Mouse (Mus musculus) midbrain, embryonic 11.5 days (tissue): ENCODE results near the gene 4930564D02Rik. TPM values are rescaled to one million over a fixed set of nuclear protein-coding genes. Genes with fewer than 3 reads are reported as not detected.

Experiments
- ATAC-seq: fragments of 200-750 bp; cut with Nextera tagmentation; 2 replicates; pipeline ENCODE4 v1.8.0; 2017; ENCODE audit warnings: moderate TSS enrichment, moderate library complexity; ENCODE audit not compliant: low FRiP score
- DNase-seq: peaks from one replicate; pipeline ENCODE4 v3.0.0; 2015; ENCODE audit warnings: low spot score; ENCODE audit errors: missing footprints
- H3K27ac ChIP-seq: fragments of 300-500 bp; sonication (generic); 2 replicates; pipeline ENCODE4 v1.5.1; 2014; ENCODE audit warnings: low read depth, low read length
- H3K27me3 ChIP-seq: fragments of 300-500 bp; sonication (generic); 2 replicates; pipeline ENCODE4 v1.6.1; 2014; ENCODE audit warnings: mild to moderate bottlenecking, low read length, moderate library complexity, mixed read lengths; ENCODE audit not compliant: control insufficient read depth, insufficient read depth
- H3K36me3 ChIP-seq: fragments of 300-500 bp; sonication (generic); 2 replicates; pipeline ENCODE4 v1.6.1; 2014; ENCODE audit warnings: mild to moderate bottlenecking, low read length, moderate library complexity, mixed read lengths; ENCODE audit not compliant: control insufficient read depth, insufficient read depth
- H3K4me1 ChIP-seq: fragments of 300-500 bp; sonication (generic); 2 replicates; pipeline ENCODE4 v1.6.1; 2014; ENCODE audit warnings: low read length; ENCODE audit not compliant: control insufficient read depth, insufficient read depth
- H3K4me2 ChIP-seq: fragments of 300-500 bp; sonication (generic); 2 replicates; pipeline ENCODE4 v1.6.1; 2014; ENCODE audit warnings: mild to moderate bottlenecking, moderate library complexity
- H3K4me3 ChIP-seq: fragments of 300-500 bp; sonication (generic); 2 replicates; pipeline ENCODE4 v1.5.1; 2014; ENCODE audit warnings: low read depth, low read length
- H3K9ac ChIP-seq: fragments of 300-500 bp; sonication (generic); 2 replicates; pipeline ENCODE4 v1.6.1; 2014; ENCODE audit warnings: low read length
- H3K9me3 ChIP-seq: fragments of 300-500 bp; sonication (generic); 2 replicates; pipeline ENCODE4 v1.6.1; 2016; ENCODE audit warnings: low read length; ENCODE audit not compliant: control insufficient read depth
- WGBS: fragments of 180-500 bp; shearing (Covaris S2); extraction: QIAGEN DNeasy Blood & Tissue Kit; methylation state at CpG from one replicate; pipeline ENCODE4 v1.1.7; 2014; 5-methylcytosine and 5-hydroxymethylcytosine counted together
- polyA plus RNA-seq: library from polyadenylated mRNA; unstranded; fragments of >200 nt; fragmentation: Nextera tagmentation; extraction: Ambion mirVana; gene quantifications from 2 replicates; pipeline ENCODE4 v1.2.1, GENCODE M21; 2014

4930564D02Rik gene
- polyA plus RNA-seq = not detected in 2 replicates

DNA sequence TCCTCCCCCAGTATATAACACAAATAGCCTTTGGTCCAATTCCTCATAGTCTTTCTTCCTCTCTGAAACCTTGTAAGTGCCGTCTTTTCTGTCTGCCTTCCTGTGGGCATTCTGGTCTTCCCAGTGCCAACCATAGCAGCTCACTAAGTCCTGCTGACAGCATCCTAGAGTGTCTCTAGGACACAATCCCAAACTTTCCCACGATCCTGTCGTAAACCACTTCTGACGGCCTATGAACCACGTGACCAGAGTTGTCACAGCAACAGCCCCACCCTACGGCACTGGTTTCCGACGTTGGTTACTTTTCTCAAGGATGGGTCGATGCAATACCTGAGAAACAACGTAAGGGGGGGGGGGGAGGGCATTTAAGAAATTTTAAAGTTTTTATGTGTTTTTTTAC, at the start of gene 4930564D02Rik:
4930564D02Rik (plus strand) TSS at position 301 of the 400 bp plus-strand sequence.
- H3K4me2 ChIP-seq = no peak within 1 kb of the TSS
- DNase-seq (peak; percentile 35), ATAC-seq (no peak)
- no peaks in the 10 kb centered on the region for H3K36me3 ChIP-seq
- 85% methylated on average over 10 of the region's 10 CpGs for WGBS
- H3K27me3 ChIP-seq = no peaks in the 10 kb centered on the region
- H3K9me3 ChIP-seq = no peaks in the 10 kb centered on the region
- no peak within 1 kb of the TSS for H3K9ac ChIP-seq
- no peak within 1 kb of the TSS for H3K4me3 ChIP-seq
- no peaks in the 10 kb centered on the region for H3K4me1 ChIP-seq
- no peak within 1 kb of the TSS for H3K27ac ChIP-seq

DNA sequence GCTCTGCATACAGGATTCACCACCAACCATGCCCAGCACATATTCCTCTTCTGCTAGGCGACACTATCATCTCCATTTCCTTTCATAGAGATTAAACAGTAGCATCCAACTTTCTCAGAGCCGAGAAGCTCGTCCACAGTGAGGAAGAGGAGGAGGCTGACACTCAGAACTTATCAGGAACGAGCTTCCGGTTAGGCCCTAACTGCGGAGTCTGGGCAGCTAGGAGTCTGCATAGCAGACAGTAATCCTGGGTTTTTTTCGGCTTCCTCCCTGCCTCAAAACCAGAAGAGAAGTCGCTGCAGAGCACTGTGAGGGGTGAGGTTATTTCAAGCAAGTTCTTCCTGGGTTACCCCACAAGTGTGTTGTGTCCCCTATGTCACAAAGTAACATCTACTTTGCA, 49.3 kb upstream of the 4930564D02Rik start:
- DNase-seq (no peak), ATAC-seq (no peak)
- H3K36me3 ChIP-seq = no peaks in the 10 kb centered on the region; the same call in 1 of the 2 replicates
- no peak overlapping the region for H3K4me2 ChIP-seq
- WGBS = 93% methylated on average over 8 of the region's 8 CpGs
- no peaks in the 10 kb centered on the region for H3K27me3 ChIP-seq
- H3K4me1 ChIP-seq = no peaks in the 10 kb centered on the region
- H3K4me3 ChIP-seq = no peak overlapping the region
- no peak overlapping the region for H3K9ac ChIP-seq
- no peaks in the 10 kb centered on the region for H3K9me3 ChIP-seq
- H3K27ac ChIP-seq = no peak overlapping the region

DNA sequence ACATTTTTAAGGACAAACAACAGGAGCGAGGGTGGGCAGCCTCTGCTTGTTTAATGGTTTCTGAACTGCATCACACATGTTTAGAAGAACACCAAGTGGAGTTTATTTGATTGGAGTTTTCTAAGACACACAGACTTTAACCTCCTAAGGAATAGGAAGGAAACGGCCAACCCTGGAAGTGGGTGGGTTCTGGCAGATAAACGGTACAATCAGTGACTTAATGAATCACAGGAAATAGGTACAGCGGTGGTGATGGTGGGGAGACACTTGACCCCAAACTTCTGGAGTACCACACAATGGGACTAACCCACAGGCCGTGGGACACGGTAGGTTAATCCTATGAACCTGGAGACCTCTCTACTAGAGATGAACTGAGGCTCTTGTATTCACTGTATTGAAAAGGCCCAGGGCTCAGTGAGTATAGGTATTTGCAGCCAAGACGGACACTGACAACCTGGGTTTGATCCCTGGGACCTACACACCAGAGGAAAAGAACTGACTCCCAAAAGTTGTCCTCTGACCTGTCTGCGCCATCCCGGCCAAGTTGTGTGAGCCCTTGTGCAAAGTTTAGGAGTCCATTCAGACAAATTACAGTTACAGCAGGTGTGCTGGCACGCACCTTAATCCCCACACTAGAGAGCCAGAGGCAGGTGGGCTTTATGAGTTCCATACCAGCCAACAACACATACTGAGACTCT, 48.4 kb upstream of the 4930564D02Rik start:
- Histone ChIP-seq H3K27ac (no peak overlapping the region), H3K9ac (no peak overlapping the region), H3K36me3 (no peaks in the 10 kb centered on the region), H3K27me3 (no peaks in the 10 kb centered on the region), H3K4me3 (no peak overlapping the region), H3K4me1 (no peaks in the 10 kb centered on the region), H3K9me3 (no peaks in the 10 kb centered on the region), H3K4me2 (no peak overlapping the region)
- no peak for DNase-seq
- 90% methylated on average over 10 of the region's 10 CpGs for WGBS
- no peak for ATAC-seq

DNA sequence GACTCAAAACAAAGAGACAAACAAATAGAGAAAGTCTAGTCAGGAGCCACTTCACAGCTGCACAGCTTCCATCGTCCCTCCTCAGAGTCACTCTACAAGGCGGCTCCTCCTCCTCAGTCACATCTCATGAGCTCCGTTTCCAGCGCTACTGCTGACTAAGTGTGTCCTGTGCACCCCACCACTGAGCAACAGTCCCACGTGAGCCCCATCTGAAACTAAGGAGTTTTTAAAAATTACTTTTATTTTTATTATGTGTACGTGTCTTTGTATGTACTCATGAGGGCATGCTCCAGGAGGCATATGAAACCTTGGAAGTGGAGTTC, 47.9 kb upstream of the 4930564D02Rik start:
- no peak overlapping the region for H3K4me2 ChIP-seq
- H3K9me3 ChIP-seq = no peaks in the 10 kb centered on the region
- ATAC-seq (no peak), DNase-seq (no peak)
- no peak overlapping the region for H3K4me3 ChIP-seq
- H3K4me1 ChIP-seq = no peaks in the 10 kb centered on the region
- H3K9ac ChIP-seq = no peak overlapping the region
- 90% methylated on average over 6 of the region's 6 CpGs for WGBS
- no peaks in the 10 kb centered on the region for H3K36me3 ChIP-seq
- H3K27me3 ChIP-seq = no peaks in the 10 kb centered on the region
- H3K27ac ChIP-seq = no peak overlapping the region

DNA sequence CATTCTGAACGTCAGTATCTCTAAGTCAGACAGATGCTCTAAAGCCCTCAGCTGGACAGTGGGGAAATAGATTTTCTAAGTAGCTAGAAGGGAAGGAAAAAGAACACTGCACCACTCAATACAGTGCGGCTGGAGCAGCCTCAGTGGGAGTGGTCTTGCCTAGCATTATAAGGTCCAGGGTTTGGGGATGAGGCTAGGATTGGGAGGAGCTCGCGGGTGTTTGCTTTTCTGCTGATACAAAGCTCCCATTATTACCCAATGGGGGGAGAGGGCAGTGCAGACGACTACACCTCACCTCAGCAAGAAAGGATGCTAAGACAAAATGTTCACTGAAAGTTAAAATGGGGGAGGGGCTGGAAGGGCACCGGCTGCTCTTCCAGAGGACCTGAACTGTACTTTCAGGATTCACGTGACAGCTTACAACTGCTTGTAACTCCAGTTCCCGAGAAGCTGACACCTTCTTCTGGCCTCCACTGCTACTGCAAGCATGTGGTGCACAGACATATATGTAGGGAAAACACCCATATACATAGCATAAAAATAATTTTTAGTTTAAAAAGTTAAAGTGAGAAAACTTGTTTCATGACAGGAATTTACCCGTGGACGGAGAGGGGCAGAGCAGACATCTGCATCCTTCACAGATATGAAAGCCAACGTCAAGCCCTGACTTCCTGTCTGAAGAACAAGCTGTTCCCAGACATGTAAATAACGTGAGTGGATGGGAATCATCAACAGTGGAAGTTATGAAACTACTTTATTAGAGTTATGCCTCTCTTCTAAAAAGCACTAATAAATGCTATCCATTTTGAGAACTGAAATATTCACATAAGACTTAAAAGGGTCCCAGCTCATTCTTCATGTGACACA, 46.6 kb upstream of the 4930564D02Rik start:
- 66% methylated on average over 12 of the region's 12 CpGs for WGBS
- H3K4me2 ChIP-seq = no peak overlapping the region
- ATAC-seq (peak; percentile 50; the same call in 1 of the 2 replicates), DNase-seq (no peak)
- no peaks in the 10 kb centered on the region for H3K4me1 ChIP-seq
- H3K36me3 ChIP-seq = no peaks in the 10 kb centered on the region
- no peak overlapping the region for H3K4me3 ChIP-seq
- no peak overlapping the region for H3K27ac ChIP-seq
- H3K9me3 ChIP-seq = no peaks in the 10 kb centered on the region
- H3K9ac ChIP-seq = no peak overlapping the region
- no peaks in the 10 kb centered on the region for H3K27me3 ChIP-seq

DNA sequence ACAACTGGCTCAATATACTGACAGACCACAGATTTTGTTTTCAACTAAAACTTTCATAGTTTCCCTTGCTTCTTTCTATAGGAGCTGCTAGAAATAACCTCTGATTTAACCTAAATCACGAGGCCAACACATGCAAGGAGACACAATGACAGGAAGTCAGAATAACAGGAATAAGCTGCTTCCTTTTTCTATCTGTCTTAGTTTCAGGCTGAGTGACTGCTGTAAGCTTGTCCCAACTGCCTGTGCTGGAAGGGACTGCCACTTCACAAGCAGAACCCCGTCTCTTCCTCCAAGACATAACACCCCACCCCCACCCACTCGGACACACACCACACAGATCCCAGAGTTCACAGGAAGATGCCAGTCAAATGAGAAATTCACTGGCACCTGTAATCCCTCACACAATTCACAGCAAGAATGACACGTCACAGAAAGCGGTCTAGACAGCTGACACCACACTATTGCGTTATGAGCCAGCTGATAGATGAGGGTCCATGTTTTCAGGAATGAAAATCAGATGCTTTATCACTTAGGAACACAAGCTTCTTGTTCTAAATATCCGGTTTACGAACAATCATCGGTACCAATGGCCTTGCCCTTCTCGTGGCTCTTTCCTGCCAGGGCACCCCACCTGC, 43.2 kb upstream of the 4930564D02Rik start:
- no peaks in the 10 kb centered on the region for H3K9me3 ChIP-seq
- peaks cover 6% of the 10 kb centered on the region; the same call in 1 of the 2 replicates for H3K36me3 ChIP-seq
- no peak overlapping the region for H3K9ac ChIP-seq
- no peak for ATAC-seq
- H3K27ac ChIP-seq = no peak overlapping the region
- DNase-seq = no peak
- no peaks in the 10 kb centered on the region for H3K27me3 ChIP-seq
- no peak overlapping the region for H3K4me2 ChIP-seq
- no peaks in the 10 kb centered on the region for H3K4me1 ChIP-seq
- 89% methylated on average over 10 of the region's 10 CpGs for WGBS
- no peak overlapping the region for H3K4me3 ChIP-seq

DNA sequence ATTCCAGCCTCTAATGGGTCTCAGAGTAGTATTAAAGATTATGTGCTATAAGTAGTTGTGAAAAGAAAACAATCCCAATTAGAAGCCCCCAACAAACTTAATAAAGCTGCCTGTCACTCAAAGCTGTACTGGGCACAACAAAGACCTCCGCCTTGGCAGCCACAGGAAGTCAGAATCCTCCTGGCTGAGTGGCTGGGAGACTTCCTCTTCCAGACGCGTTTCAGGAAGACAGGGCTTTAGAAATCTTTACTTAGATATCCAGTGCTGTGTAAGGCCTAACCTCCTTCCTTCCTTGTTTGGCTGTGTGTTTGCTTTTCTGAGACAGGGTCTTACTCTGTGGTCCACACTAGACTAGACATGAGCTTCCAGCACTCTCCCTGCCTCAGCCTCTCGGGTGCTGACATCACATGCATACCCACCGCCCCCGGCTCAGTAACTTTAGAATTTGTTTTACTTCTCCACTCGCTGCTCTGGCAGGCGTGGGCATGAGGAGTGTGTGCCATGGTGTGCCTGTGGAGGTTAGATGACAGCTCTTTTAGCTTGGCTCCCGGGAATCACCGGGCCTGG, 30.3 kb upstream of the 4930564D02Rik start:
- no peak for DNase-seq
- 87% methylated on average over 10 of the region's 10 CpGs for WGBS
- no peak for ATAC-seq
- Histone ChIP-seq H3K27ac (no peak overlapping the region), H3K27me3 (no peaks in the 10 kb centered on the region), H3K9me3 (no peaks in the 10 kb centered on the region), H3K9ac (no peak overlapping the region), H3K4me1 (no peaks in the 10 kb centered on the region), H3K36me3 (peaks cover 21% of the 10 kb centered on the region), H3K4me2 (no peak overlapping the region), H3K4me3 (no peak overlapping the region)

DNA sequence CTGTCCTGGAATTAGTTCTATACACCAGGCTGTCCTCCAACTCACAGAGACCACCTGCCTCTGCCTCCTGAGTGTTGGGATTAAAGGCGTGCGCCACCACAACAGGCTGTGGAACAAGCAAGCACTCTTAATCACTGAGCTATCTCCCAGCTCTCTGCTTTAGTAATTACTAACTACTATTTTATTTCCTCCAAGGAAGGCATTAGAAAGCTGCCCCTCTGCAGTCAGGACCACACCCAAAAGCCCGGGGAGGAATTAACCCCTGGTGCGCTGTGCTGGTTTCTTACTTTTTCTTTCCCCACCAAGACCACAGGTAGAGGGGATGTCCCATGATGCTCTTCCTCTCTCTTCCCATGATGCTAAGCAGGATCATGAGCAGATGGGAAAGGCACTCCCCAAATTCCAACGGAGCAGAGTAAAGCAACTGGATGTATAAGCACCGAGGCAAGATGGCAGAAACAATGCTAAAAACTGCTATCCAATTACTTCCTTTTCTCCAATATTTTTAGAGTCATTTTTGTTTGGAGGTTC, 29.3 kb upstream of the 4930564D02Rik start:
- no peak overlapping the region for H3K4me3 ChIP-seq
- no peaks in the 10 kb centered on the region for H3K27me3 ChIP-seq
- H3K9ac ChIP-seq = no peak overlapping the region
- H3K4me2 ChIP-seq = no peak overlapping the region
- H3K4me1 ChIP-seq = no peaks in the 10 kb centered on the region
- ATAC-seq = no peak
- no peaks in the 10 kb centered on the region for H3K9me3 ChIP-seq
- peaks cover 16% of the 10 kb centered on the region; the same call in 1 of the 2 replicates for H3K36me3 ChIP-seq
- no peak for DNase-seq
- no peak overlapping the region for H3K27ac ChIP-seq
- WGBS = 95% methylated on average over 6 of the region's 6 CpGs
